Mouse (Mus musculus): ENCODE measurements around the gene Serinc2.

Serinc2 gene

GRCm38 (mm10) chr4:130279105-130279504 lies at the start of gene Serinc2:
Gene Serinc2 (minus strand): TSS chr4:130279205.
- in situ Hi-C loops (cut with MboI, MseI): loop anchor here in 1 of 2 experiments (10.0 kb wide), 1 partner anchor 356 kb away; no protein-coding TSS in a partner anchor

GRCm38 (mm10) chr4:130327366-130327765 lies 48.4 kb upstream of the Serinc2 start:
- in situ Hi-C loops (cut with MboI, MseI): no loop called here

- in situ Hi-C loops (cut with MboI, MseI): no loop called here
Measured at GRCm38 (mm10) chr4:130325446-130325845, 46.4 kb upstream of the Serinc2 start.

- in situ Hi-C loops (cut with MboI, MseI): no loop called here
Measured at GRCm38 (mm10) chr4:130323607-130324006, 44.6 kb upstream of the Serinc2 start.

GRCm38 (mm10) chr4:130323165-130323564 lies 44.2 kb upstream of the Serinc2 start:
- in situ Hi-C loops (cut with MboI, MseI): no loop called here

GRCm38 (mm10) chr4:130322567-130322966 lies 43.6 kb upstream of the Serinc2 start:
- in situ Hi-C loops (cut with MboI, MseI): no loop called here

GRCm38 (mm10) chr4:130321640-130322039 lies 42.6 kb upstream of the Serinc2 start:
- in situ Hi-C loops (cut with MboI, MseI): no loop called here

GRCm38 (mm10) chr4:130319564-130319963 lies 40.6 kb upstream of the Serinc2 start:
- in situ Hi-C loops (cut with MboI, MseI): no loop called here

GRCm38 (mm10) chr4:130318122-130318521 lies 39.1 kb upstream of the Serinc2 start:
- in situ Hi-C loops (cut with MboI, MseI): no loop called here

GRCm38 (mm10) chr4:130316691-130317090 lies 37.7 kb upstream of the Serinc2 start:
- in situ Hi-C loops (cut with MboI, MseI): no loop called here

GRCm38 (mm10) chr4:130315771-130316527 lies 36.9 kb upstream of the Serinc2 start:
- in situ Hi-C loops (cut with MboI, MseI): no loop called here

- in situ Hi-C loops (cut with MboI, MseI): no loop called here
Measured at GRCm38 (mm10) chr4:130313552-130313951, 34.5 kb upstream of the Serinc2 start.

- in situ Hi-C loops (cut with MboI, MseI): no loop called here
Measured at GRCm38 (mm10) chr4:130312526-130312925, 33.5 kb upstream of the Serinc2 start.

GRCm38 (mm10) chr4:130309254-130309653 lies 30.2 kb upstream of the Serinc2 start:
- in situ Hi-C loops (cut with MboI, MseI): no loop called here

GRCm38 (mm10) chr4:130308231-130309081 lies 29.5 kb upstream of the Serinc2 start, which contains the start of the genes Fabp3 and Gm10570:
Gene Fabp3 (plus strand): TSS chr4:130308595.
Gene Gm10570 (minus strand): TSS chr4:130308674.
- in situ Hi-C loops (cut with MboI, MseI): no loop called here

GRCm38 (mm10) chr4:130307851-130308230 lies 28.8 kb upstream of the Serinc2 start:
- in situ Hi-C loops (cut with MboI, MseI): no loop called here

- in situ Hi-C loops (cut with MboI, MseI): no loop called here
Measured at GRCm38 (mm10) chr4:130306796-130307630, 28.0 kb upstream of the Serinc2 start.

- in situ Hi-C loops (cut with MboI, MseI): loop anchor here in 1 of 2 experiments (5.0 kb wide), 1 partner anchor 233 kb away; no protein-coding TSS in a partner anchor
Measured at GRCm38 (mm10) chr4:130304746-130305145, 25.7 kb upstream of the Serinc2 start.

GRCm38 (mm10) chr4:130302285-130302870 lies 23.4 kb upstream of the Serinc2 start:
- in situ Hi-C loops (cut with MboI, MseI): loop anchor here in 1 of 2 experiments (5.0 kb wide), 1 partner anchor 235 kb away; no protein-coding TSS in a partner anchor

- in situ Hi-C loops (cut with MboI, MseI): loop anchor here (5.0 to 10.0 kb wide), 2 partner anchors 235 to 238 kb away; no protein-coding TSS in a partner anchor
Measured at GRCm38 (mm10) chr4:130299629-130300018, 20.6 kb upstream of the Serinc2 start.

All from T-helper 17 cell (primary cell).